Mouse (Mus musculus) right cerebral cortex, postnatal 4 days (tissue): ENCODE data around the gene Hmmr.

Source experiments
- DNase-seq: peaks from one replicate; pipeline ENCODE4 v3.0.0-alpha.2; 2022

Hmmr gene

GRCm38 (mm10) chr11:40694311-40695087 is 38.7 kb downstream of the Hmmr start:
- DNase-seq, result peak; percentile 41

- DNase-seq, result peak; percentile 72
Observed at GRCm38 (mm10) chr11:40693366-40693951, 39.8 kb downstream of the Hmmr start.

GRCm38 (mm10) chr11:40692511-40693365 is 40.5 kb downstream of the Hmmr start:
- peak; percentile 85 for DNase-seq

GRCm38 (mm10) chr11:40692101-40692509 is 41.1 kb downstream of the Hmmr start:
- DNase-seq, result peak; percentile 16

- no peak for DNase-seq
Observed at GRCm38 (mm10) chr11:40690444-40691127, 42.6 kb downstream of the Hmmr start.

- no peak for DNase-seq
Observed at GRCm38 (mm10) chr11:40683295-40683694, 49.9 kb downstream of the Hmmr start.

- DNase-seq, result no peak
Observed at GRCm38 (mm10) chr11:40682456-40682855, 50.8 kb downstream of the Hmmr start.

GRCm38 (mm10) chr11:40677169-40677568 is 56.1 kb downstream of the Hmmr start:
- DNase-seq, result no peak

- DNase-seq, result no peak
Observed at GRCm38 (mm10) chr11:40675014-40675730, 58.0 kb downstream of the Hmmr start.
